Mouse (Mus musculus) granulocyte monocyte progenitor cell, adult 5-6 weeks (primary cell): ENCODE results near the gene Ifngr1. TPM values are rescaled to one million over a fixed set of nuclear protein-coding genes. Genes with fewer than 3 reads are reported as not detected.

Source experiments
- ATAC-seq: replicated peaks from 2 replicates; pipeline ENCODE4 v1.8.0; 2016; ENCODE audit warnings: mild to moderate bottlenecking, moderate TSS enrichment, inconsistent platforms; ENCODE audit not compliant: poor library complexity, severe bottlenecking
- total RNA-seq, 2 experiments: library from RNA; stranded (forward) in 1 of 2; stranded (reverse) in 1 of 2; fragments of 200-712, 200-1000 nt in 1 of 2; fragments of >200 nt in 1 of 2; fragmentation: Nextera tagmentation in 1 of 2; gene quantifications; 2 replicates each; pipeline ENCODE4 v1.2.3; 2014 to 2017

Gene Ifngr1
- total RNA-seq (2014; fragmentation: Nextera tagmentation) (255 and 265 TPM in 2 replicates), total RNA-seq (2017) (355 and 356 TPM in 2 replicates)

DNA sequence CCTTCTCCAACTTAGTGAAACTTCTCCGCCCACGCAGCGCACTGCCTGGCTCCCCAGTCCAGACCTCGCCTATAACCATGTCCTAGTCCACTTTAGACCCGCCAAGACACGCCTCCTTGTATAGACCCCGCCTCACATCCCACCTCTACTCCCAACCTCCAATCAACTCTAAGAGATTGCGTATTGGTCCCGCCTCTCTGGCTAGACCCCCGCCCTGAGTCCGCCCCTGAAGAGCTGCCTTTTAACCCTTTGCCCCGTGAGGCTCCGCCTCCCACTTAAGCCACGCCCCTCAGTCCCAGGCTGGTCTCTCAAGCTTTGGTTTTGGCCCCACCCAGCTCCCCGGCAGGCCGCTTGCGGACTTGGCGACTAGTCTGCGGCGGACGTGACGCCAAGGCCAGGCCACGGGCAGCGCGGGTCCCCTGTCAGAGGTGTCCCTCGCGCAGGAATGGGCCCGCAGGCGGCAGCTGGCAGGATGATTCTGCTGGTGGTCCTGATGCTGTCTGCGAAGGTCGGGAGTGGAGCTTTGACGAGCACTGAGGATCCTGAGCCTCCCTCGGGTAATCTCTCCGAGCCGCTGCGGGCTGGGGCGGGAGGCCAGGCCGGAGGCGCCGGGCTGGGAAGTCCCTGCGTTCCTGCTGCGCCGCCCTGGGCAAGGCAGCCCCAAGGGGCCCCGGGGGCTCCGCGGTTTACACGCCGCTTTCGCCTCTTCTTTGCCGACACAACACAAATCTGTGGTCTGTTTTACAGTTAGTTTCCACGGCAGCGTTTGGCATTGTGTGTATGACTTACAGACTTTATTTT is at the start of gene Ifngr1:
TSS of gene Ifngr1 (plus strand) at position 309 of the 801 bp plus-strand sequence.
- ATAC-seq, result peak; percentile 84

DNA sequence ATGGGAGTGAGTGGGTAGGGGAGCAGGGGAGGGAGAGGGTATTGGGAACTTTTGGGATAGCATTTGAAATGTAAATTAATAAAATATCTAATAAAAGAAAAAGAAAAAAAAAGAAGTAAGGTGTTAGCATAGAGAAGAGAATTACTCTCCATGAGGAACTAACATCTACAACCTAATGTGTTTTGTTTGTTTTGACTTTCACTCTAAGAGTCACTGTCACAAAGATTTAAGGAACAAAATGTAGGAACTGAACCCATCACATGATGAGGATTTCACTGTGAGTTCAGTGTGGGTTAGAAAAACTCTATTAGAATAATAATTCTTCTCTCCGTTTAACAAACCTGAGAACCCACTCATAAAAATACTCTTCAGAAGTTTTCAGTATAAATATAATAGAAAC is 44.9 kb upstream of the Ifngr1 start:
- peak; percentile 55 for ATAC-seq

DNA sequence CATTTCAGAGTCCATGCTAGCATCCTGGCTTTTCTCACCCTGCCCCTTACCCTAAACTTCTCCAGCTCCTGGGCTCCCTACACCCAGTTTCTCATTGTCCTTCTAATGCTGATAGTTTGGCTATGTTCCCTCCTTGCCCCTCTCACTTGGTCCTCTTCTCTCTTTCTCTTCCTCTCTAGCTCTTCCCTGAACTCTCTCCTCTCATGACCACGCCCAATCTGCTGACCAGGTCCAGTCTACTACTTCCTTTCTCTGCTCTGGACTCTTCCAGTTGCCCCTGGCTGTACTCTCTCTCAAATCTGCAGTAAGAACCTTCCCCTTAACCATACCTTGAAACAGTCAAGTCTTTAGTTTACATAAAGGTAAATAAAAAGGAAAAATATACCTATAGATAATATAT is 43.7 kb upstream of the Ifngr1 start:
- peak; percentile 55 for ATAC-seq

DNA sequence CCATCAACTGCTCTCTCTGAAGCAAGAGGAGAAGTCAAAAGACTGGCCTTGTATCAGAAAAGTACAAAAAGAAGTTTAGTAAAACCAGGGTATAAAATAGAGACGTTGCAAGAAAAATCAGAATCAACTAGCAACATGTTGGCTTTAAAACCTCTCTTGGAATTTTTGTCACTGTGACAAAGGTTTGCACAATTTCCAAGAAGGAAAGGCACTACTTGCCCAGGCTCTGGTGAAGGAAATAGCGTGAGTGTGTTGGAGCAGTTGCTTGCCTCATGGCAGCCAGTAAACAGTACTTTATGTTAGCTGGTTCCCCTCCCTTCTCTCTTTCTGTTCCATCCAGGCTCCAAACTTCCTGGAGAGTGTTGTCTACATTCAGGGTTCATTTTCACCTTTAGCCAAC is 43.3 kb upstream of the Ifngr1 start:
- ATAC-seq, result no peak

DNA sequence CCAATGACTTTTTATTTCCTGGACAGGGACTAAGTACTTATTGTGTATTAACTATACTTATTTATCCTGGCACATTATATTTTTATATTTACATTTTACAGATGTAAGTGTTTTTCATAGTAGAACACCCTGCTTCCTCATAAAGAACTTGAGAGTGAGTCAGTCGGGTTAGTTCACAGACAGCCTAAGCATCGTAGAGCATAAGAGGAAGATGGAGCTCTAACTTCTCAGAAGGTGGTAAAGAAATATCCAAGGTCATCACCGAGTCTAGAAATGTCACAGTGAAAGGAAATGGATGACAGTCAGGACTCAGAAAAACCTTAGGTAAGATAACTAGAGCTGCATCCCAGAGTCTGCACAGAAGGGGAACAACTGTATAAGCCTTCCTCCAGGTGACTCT is 40.2 kb upstream of the Ifngr1 start:
- peak; percentile 28; the same call in 1 of the 2 replicates for ATAC-seq

DNA sequence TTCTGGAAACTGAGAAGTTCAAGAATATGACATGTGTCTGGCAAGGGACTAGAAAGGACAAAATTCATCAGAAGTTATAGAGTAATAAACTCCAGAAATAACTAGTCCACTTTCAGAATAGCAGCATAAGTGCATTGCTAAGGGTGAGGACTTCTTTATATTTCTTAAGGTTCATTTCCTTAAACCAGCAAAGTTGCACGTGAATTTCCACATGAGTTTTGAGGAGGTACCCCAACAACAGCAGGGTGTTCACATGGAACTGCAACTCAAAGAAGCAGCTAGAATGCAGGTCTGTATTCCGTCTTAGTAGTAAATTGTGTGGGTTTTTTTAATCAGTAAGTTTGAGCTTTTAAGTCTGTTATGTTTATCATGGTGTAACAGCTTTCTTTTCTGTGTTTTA is 37.9 kb upstream of the Ifngr1 start:
- ATAC-seq, result peak; percentile 66

DNA sequence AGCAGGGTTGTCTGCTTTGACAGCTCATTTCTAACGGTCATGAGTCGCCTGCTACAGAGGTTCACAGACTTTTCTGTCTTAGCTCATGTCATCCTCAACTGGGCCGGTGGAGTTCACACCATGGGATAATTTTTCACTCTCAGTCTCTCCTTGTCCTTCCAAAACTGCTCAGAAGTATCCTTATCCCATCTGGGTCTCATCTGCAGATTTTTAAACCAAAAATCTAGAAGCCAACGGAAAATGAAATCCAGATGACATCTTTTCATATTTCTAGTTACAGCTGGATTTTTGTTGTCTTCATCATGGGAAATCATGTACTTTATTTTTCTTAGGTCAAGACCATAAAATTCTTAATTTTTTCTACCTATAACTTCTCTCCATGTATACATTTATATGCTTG is 34.1 kb upstream of the Ifngr1 start:
- ATAC-seq, result no peak

DNA sequence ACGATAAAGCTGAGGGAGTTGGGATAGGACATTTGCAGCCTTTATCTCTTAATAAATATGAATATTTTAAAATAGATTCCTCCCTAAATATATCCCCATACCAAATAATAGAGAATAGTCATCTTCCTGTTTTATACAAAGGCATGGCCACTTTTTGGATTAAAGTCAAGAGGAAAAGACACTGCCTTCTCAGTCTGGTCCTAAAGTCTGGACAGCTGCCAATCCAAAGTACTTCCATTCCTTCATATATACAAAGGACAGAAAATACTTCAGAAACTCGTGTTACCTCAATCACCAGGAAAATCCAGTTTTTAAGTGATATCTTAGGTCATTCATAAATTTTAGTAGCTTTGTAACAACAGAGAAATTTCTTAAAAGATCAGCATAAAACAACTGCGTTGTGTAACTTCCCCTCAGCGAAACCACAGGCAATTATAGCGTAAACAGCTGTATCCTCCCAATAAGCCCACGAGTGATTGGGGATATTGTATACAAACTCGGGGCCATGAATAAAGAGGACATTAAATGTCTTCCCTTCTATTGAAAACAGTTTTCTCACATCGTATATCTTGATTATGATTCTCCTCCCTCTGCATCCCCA is 32.1 kb upstream of the Ifngr1 start:
- ATAC-seq, result peak; percentile 78

DNA sequence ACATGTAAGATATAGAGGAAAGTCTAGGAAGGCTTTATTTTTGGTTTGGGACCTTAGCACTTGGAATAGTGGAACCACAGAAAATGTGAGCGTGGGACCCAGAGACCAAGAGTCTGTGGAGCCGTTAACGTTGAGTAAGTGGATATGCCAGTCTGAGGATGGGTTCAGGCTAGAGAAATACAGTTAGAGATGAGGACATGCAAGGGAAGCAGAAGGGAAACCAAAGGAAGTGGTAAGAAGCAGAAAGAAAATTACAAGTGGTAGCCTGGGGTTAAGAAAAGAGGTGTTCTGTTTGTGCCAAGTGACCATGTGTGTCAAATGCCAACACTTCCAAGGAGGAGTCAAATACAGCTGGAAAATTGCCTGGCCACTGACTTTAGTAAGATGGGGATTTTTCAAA is 29.2 kb upstream of the Ifngr1 start:
- peak; percentile 90 for ATAC-seq

DNA sequence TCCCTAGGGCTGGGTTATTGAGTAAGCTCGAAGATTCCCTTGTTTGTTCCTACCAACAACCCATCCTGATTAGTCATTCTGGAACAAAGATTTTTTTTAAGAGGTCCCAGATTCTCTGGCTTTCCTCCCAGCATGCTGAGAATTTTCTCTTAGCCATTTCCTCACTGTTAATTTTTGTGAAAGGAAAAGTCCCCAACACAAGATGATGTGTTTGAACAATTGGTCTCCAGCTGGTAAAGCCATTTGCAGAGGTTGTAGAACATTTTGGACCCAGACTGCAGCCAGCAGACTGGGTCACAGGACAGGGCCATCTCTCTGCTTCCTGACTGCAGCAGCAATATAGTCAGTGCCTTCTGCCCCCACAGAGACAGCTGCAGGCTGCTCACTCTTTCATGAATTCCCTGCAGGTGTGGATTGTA is 28.3 kb upstream of the Ifngr1 start:
- no peak for ATAC-seq

DNA sequence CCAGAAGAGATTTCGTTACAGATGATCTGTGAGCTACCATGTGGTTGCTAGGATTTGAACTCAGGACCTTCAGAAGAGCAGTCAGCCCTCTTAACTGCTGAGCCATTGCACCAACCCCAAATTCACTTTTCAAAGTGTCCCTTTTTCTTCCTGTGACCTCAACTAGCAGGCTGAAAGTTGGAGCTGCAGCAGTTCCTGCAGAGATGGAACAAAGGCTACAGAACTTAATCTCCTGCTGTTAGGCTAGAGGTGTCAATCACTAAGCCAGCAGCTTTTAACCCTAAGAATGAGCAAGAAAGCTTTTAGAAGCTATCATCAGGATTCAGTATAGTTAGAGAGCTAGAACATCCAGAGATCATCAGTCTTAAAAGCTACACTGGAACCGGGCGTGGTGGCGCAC is 24.3 kb upstream of the Ifngr1 start:
- ATAC-seq, result no peak

DNA sequence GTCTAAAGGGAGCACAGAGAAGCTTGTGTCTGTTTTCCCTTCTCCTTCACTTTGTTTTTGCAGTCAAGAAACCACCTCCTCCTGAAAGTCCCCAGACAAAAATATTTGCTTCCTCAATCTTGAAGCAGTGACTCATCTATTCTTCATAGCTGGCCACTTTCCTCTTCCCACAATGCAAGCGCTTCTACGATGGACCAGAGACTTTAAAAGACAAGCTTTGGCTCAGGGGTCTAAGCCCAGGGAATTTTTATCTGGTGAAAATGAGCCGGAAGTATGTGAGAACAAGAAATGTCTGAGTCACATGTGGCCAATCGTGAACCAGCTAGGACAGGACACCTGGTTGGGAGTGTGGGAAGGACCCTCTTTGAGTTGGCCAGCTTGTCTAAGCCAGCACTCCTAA is 21.5 kb upstream of the Ifngr1 start:
- peak; percentile 76 for ATAC-seq

DNA sequence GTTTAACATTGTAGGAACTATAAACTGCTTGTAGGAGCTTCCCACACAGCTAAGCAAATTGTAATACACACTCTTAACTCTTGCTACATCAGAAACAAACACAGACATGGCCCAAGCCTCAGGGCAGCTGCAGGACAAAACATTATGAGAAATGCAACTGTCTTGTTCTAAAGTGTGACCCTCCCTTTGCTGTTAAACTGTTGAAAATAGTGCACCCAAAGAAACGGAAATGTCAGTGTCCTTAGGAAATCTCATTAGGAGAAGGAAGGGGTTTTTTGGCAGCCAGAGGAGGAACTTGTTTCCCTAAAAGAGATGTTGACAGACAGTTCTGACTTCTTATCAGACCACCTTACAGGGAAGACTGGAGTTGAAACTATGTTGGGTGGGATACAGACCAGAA is 21.0 kb upstream of the Ifngr1 start:
- ATAC-seq, result peak; percentile 81

DNA sequence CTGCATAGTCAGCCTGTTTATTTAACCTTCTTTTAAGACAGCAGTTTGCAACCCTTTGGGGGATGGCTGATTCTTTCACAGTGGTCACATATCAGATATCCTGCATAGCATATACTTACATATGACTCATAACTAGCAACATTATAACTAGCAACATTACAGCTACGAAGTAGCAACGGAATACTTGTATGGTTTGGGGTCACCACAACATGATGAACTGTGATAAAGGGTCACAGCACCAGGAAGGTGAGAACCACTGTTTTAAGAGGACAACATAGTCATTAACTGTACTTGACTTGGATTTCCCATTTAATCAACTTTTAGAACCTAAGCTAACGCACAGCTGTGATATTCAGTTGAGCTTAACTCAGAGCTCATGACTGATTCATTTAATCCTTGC is 14.2 kb upstream of the Ifngr1 start:
- ATAC-seq, result no peak

DNA sequence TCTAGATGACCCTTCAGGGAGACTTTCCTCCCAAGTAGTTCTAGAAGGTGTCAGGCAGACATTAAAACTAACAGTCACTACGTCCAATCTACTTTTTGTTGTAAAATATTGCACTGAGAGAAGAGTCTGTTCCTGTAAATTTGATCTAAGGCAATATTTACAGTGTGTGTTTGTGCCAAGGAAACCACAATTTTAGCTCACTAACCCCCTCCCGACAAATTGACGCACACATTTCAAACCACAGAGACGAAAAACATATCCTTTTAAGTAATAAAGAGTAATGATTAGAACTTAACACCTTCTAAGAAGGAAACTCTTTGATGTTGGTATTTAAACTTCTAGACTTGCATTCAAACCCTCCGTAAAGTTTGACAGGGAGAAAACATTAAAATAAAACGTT is 13.7 kb upstream of the Ifngr1 start:
- ATAC-seq, result 0 out of 2 replicates have a peak, but pooled peaks have one; percentile 16

DNA sequence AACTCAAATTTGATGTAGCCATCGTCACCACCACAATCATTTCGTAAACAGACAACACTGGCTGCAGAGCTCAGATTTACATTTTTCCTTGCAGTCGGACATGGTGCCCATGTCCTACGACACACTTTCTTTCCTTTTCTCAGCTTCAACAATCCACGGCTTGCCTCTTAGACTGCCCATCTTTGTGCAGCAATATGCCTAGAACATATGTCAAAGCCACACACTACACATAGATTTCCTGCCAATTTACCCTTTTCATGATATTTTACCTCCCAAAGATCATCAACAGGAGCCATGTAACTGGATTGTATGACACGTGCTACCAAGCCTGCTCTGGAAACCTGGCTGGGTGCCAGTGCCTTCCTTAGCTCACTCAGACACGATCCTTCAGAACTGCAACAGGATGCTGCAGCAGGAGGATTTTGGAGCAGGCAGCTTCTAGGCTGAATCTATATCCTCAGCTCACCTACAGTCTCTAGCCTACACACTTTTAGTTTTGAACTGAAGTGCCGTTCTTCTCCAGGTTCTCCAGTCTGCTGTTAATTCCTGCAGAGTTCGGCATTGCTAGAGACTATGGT is 13.3 kb upstream of the Ifngr1 start:
- 0 out of 2 replicates have a peak, but pooled peaks have one; percentile 2 for ATAC-seq

DNA sequence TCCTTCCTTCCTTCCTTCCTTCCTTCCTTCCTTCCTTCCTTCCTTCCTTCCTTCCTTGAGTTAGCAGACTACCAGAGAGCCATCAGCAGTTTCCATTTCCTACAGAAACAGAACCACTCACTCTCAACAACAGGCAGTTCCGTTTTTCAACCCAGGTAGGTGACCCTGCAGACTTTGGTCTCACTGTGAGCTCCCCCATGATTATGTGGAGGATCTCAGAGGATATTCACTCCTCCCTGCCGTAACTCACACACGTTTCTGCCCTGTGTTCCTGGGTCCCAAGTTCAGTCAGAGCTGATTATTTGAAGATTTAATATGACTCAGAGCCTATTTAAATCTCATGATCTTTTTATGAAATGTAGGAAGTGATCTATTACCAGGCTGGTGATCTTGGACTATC is 11.1 kb upstream of the Ifngr1 start:
- no peak for ATAC-seq

DNA sequence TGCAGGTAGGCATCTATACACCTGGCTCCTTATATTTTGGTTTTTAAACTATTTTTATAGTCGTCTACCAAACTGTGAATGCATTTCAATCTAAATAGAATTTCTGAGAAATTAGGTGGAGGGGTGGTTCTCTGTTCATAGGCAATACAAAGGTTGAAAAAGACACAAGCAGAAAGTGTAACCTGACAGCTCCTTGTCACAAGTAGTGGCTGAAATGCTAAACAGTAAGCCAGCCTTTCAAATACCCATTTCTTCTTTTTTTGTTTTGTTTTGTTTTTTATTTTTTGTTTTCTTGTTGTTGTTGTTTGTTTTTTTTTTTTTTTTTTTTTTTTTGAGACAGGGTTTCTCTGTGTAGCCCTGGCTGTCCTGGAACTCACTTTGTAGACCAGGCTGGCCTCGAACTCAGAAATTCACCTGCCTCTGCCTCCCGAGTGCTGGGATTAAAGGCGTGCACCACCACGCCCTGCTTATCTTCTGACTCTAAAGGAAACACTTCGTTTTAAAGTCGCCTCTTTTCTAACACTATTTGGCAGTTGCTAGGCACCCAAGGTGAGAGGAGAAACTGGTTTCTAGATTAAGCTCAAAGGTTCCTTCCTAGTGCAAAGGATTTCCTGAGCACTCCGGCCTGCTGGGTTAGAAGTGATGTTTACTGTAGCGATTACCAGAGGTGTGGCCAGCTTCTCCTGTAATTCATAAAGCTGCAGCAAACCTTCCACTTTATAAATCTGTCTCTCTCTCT is 9.7 kb upstream of the Ifngr1 start:
- ATAC-seq, result no peak

DNA sequence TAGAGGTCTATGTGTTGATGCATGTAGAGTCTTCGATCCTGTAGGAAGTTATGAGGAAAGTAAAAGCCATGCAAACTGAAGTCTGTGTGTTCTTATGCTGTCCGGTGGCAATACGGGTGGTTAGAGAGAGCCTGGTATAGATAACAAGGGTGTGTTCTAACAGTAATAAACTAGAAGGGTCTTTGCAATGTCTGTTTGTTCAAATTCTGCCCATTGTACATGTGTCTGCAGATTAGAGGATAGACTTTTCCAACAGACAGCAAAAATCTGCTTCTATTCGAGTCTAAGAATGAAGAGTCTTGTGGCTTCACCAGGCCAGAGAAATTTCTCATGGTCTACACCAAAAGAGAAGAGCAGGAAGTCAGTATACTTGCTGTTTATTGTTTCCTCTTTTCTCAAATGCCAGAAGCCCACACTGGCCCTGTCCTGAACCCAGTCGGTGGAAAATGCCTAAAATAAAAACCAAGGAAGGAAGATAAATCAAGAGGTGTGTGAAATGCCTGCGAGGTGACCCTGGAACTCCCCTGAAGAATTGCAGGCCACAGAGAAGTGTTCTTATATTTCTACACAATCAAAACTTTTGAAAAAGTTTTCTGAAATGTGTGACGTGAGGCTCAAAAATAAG is 8.8 kb upstream of the Ifngr1 start:
- peak; percentile 34; the same call in 1 of the 2 replicates for ATAC-seq

DNA sequence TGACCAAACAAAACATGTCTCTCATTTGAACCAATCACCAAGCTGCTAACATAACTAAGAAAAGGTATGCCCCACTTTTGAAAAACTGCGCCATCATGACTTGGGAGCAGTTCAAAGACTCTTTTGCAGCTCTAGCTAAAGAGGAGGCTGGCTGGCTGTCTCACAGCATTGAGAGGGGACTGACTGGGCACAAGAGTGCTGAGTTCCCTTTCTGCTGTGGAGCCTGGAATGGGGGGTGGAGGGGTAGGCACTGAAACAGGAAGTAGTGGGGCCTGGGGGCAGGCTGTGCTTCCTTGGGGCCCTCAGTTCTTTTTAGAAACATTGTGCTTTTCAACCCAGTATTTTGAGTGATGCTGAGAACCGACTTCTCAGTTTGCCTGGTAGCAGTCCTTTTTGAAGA is 7.7 kb upstream of the Ifngr1 start:
- ATAC-seq, result peak; percentile 94
